Mouse (Mus musculus): ENCODE measurements around the gene A230050P20Rik.
"Not testable (repeated sequence)": the region's sequence is repeated elsewhere in the genome, so short reads cannot be mapped to it uniquely, and the experiment has no call there.

A230050P20Rik gene

GRCm38 (mm10) chr9:20868448-20869001, at the start of gene A230050P20Rik:
A230050P20Rik (plus strand) TSS chr9:20868642.
- peak in 1 of 2 experiments; percentile 41 for DNase-seq (ENCODE audit: low spot score in 2 of 2)

DNA sequence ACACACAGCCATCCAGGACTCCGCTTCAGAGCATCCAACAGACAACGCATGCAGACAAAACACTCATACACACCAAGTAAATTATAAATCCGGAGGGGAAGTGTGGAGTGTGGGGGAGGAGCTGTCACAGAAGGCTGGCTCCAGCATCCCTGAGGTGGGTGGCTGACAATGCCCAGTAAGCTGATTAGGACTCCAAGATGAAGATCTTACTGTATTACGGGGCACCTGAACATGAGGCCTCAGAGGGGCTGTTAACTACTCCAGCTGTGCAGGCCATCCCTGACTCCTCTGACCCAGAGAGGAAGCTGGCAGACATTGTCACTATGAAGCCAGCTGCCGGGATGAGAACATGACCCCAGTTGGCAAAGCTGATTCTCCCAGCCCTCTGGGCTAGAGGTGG, 48.4 kb upstream of the A230050P20Rik start:
- DNase-seq (ENCODE audit: low spot score in 2 of 2) = no peak

GRCm38 (mm10) chr9:20822821-20823220, 45.6 kb upstream of the A230050P20Rik start:
- DNase-seq (ENCODE audit: low spot score in 2 of 2) = no peak

GRCm38 (mm10) chr9:20825781-20826180, 42.7 kb upstream of the A230050P20Rik start:
- no peak for DNase-seq (ENCODE audit: low spot score in 2 of 2)

DNA sequence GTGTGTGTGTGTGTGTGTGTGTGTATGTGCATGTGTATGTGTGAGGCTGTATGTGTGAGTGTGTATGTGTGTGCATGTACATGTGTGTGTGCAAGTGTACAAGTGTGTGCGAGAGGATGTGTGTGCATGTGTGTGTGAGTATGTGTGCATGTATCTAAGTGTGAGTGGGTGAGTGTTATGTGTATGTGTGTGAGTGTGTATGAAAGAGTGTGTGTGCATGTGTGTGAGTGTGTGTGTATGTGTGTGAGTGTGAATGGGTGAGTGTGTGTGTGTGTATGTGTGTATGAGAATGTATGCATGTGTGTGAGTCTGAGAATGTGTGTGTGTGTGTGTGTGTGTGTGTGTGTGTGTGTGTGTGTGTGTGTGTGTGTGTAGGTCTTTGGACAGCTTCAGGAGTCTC, 40.3 kb upstream of the A230050P20Rik start:
- DNase-seq (ENCODE audit: low spot score in 2 of 2) = no peak

DNA sequence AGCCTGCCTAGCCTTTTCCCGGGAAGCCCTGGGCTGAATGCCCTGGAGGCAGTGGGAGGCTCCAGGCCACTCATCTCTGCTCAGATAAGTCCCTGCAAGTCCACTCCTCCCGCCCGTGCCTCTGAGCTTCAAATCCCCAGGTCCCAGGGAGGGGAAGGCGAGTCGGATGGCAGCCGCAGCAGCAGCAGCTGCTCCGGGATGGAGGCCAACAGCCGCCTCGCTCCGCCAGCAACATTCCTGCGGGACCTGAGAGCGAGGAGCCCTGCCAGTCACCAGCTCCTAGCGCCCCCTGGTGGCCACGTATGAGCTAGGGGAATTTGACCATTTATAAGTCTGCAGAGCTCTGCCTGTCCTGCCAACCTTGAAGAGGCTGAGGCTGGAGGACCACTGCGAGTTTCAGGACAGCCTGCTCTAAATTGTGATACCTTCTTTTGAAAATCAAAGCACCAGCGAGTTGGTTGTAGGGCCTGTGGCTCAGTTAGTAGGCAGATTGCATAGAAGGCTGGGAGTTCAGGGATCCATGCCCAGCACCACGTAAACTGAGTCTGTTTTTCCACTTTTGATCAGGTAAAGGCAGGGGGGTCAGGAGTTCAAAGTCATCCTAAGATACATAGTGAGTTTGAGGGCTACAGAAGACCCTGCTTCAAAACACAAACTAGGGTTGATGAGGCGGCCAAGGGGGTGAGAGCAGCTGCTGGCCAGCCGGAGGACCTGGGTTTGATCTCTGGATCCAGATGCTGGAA, 37.4 kb upstream of the A230050P20Rik start:
- peak; percentile 23 to 78 for DNase-seq (ENCODE audit: low spot score in 2 of 2)

DNA sequence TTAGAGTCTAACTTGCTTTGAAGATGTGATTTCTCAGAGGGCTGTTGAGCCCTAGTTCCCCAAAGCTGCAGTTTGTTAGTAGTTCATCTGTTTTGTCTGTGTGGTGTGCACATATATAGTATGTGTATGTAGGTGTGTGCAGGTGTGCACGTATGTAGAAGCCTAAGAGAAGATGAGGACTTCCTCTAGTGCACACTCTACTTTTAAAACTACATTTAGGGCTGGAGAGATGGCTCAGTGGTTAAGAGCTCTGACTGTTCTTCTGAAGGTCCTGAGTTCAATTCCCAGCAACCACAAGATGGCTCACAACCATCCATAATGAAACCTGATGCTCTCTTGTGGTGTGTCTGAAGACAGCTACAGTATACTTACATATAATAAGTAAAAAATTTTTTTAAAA, 33.6 kb upstream of the A230050P20Rik start:
- DNase-seq (ENCODE audit: low spot score in 2 of 2) = no peak

GRCm38 (mm10) chr9:20835431-20835954, 32.9 kb upstream of the A230050P20Rik start:
- DNase-seq (ENCODE audit: low spot score in 2 of 2) = not testable (repeated sequence)

- DNase-seq (ENCODE audit: low spot score in 2 of 2) = no peak
Measured at GRCm38 (mm10) chr9:20837184-20837947, 31.1 kb upstream of the A230050P20Rik start.

DNA sequence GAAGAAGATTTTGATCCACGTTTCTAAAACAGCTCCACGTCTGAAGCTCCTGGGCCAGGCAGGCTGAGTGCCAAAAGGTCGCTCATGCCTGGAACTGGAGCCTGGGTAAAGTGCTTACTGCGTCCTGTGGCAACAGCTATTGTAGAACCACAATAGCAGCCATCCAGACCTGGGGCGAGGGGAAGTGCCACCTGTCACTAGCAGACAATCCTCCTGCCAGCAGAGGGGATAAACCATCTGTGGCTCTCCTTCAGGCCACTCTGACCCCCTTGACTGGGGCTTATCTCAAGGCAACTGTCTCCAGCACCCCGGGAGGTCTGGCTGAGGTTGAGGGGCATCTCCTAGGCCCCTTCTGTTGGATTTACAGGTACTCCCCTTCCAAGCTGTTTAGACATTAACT, 29.5 kb upstream of the A230050P20Rik start:
- no peak for DNase-seq (ENCODE audit: low spot score in 2 of 2)

DNA sequence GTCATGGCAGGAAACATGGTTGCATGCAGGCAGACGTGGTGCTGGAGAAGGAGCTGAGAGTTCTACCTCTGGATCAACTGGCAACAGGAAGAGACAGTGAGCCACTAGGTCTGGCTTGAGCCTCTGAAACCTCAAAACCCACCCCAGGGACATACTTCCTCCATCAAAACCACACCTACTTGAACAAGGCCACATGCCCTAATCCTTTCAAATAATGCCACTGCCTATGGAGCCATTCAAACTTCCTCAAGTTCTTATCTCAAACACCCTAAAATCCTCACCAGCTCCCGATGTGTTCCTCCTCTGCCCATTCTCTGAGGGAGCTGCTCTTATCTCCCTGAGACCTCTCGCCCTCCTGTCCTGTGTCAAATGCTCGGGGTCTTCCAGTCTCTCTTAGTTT, 26.2 kb upstream of the A230050P20Rik start:
- no peak for DNase-seq (ENCODE audit: low spot score in 2 of 2)

DNA sequence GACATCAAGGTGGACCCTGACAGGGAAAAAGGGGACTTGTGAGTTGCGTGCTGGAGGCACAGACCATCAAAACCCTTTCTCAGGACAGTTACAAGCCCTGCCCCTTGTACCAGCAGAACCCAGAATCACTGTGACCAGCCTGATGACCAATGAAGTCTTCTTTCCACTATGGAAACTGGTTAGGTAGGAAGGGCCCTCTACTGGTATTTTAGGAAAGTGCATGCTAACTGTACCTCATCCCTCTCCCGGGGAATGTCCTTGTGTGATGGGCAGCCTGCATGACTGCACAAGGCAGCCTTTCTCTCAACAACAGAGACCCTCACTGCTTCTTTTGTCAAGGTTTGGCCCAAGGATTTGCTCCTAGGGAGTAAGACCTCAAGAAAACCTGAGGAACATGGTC, 25.8 kb upstream of the A230050P20Rik start:
- DNase-seq (ENCODE audit: low spot score in 2 of 2) = no peak

DNA sequence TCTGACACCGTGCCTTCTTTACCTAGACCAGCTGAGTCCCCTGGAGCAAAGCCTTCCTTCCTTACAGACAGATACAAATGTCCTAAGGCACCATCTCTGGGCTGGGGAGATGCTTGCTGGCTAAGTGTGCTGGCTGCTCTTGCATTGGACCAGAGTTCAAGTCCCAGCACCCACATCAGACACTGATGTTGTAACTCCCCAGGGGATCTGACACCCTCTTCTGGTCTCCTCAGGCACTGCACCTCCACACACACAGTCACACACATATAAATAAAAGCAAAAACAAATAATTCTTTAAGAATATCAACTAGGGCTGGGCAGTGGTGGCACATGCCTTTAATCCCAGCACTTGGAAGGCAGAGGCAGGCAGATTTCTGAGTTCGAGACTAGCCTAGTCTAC, 18.3 kb upstream of the A230050P20Rik start:
- DNase-seq (ENCODE audit: low spot score in 2 of 2) = no peak

- peak in 1 of 2 experiments; percentile 52 for DNase-seq (ENCODE audit: low spot score in 2 of 2)
Measured at GRCm38 (mm10) chr9:20857131-20857530, 11.3 kb upstream of the A230050P20Rik start.

- DNase-seq (ENCODE audit: low spot score in 2 of 2) = no peak
Measured at GRCm38 (mm10) chr9:20859926-20860325, 8.5 kb upstream of the A230050P20Rik start.

GRCm38 (mm10) chr9:20861821-20862220, 6.6 kb upstream of the A230050P20Rik start:
- DNase-seq (ENCODE audit: low spot score in 2 of 2) = peak in 1 of 2 experiments; percentile 43

DNA sequence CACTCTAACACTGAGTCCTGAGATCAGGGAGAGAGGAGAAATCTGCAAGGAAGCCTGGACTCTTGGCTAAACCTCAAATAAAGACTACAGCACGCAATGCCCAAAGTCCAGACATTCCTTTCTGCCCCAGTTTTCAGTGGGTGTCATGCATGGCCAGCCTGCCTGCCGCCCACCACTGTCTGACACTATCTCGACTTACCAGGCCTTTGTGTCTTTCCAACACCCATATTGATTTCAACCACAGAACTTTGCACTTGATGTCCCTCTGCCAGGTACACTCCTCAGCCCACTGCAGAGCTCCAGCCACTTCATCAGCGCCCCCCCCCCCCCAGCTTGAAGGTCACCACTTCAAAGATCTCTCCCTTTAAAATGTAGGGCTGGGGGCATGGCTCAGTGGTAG, 6.2 kb upstream of the A230050P20Rik start:
- no peak for DNase-seq (ENCODE audit: low spot score in 2 of 2)

- no peak for DNase-seq (ENCODE audit: low spot score in 2 of 2)
Measured at GRCm38 (mm10) chr9:20866879-20867278, 1.6 kb upstream of the A230050P20Rik start.

DNA sequence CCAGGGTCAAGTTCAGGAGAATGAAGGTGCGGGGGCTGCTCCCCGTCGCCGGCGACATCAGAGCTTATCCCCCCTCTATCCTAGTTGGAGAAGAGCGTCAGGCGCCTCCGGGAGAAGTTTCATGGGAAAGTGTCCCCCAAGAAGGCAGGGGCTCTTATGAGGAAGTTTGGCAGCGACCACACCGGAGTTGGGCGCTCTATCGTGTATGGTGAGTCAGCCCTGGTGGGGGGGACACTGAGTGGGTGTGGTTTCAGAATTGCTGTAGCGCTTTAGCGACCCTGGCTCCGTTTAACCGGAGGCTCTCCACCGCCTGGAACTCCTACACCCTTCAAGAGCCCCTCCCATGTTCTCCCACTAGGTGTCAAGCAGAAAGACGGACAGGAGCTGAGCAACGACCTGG, 804 bp downstream of the A230050P20Rik start:
- DNase-seq (ENCODE audit: low spot score in 2 of 2) = no peak

- no peak for DNase-seq (ENCODE audit: low spot score in 2 of 2)
Measured at GRCm38 (mm10) chr9:20870211-20871173, 2.0 kb downstream of the A230050P20Rik start.

DNA sequence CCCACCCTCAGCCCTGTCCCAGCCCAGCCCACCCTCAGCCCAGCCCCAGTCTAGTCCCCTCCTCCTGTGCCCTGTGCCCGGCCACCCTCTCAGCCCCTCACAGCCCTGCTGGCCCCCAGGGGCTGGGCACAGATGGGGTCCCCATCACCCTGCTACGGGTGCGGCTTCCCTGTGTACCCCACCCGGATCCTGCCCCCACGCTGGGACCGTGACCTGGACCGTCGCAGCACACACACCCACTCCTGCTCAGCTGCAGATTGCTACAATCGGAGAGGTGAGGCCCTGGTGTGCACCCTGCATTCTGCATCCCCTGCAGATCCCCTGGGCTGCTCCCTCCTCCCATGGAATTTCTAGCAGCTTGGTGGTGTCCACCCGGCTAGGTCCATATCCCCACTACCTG, 4.5 kb downstream of the A230050P20Rik start:
- DNase-seq (ENCODE audit: low spot score in 2 of 2) = no peak

All from thymus, postnatal 10 days (tissue).